Mouse (Mus musculus): ENCODE measurements at regions not wholly inside any gene's neighbourhood (a gene's known extent, or its start where the extent isn't known, plus 50 kb on each side); places are given as distances from the start of the nearest gene placed in this dataset.

GRCm38 (mm10) chr2:173439031-173439430 is 83.4 kb upstream of the 1700021F07Rik start:
- TF ChIP-seq POLR2A (IDR thresholded peaks at IDR 0.05; ENCODE audit: control insufficient read depth in 1 of 2, insufficient read depth in 1 of 2, low read depth in 1 of 2, low read length in 2 of 2, poor library complexity in 1 of 2) (no peak), CTCF (IDR thresholded peaks at IDR 0.05 in 2 of 3, conservative IDR thresholded peaks at IDR 0.05 in 1 of 3; ENCODE audit: control insufficient read depth in 1 of 3, insufficient read depth in 1 of 3, low read depth in 2 of 3, low read length in 3 of 3, poor library complexity in 1 of 3, severe bottlenecking in 1 of 3) (no peak), CHD1 (IDR thresholded peaks at IDR 0.05; ENCODE audit: low read depth, low read length) (no peak), JUND (IDR thresholded peaks at IDR 0.05; ENCODE audit: low read depth, low read length) (no peak), RCOR1 (IDR thresholded peaks at IDR 0.05; ENCODE audit: low read depth, low read length) (no peak), NRF1 (IDR thresholded peaks at IDR 0.05; ENCODE audit: insufficient read depth, low read depth, low read length, poor library complexity, severe bottlenecking) (no peak), EP300 (IDR thresholded peaks at IDR 0.05; ENCODE audit: low read depth in 1 of 2, low read length in 2 of 2) (no peak), ETS1 (IDR thresholded peaks at IDR 0.05; ENCODE audit: low read depth, low read length) (no peak), GATA1 (IDR thresholded peaks at IDR 0.05; ENCODE audit: low read depth, low read length) (no peak), MAZ (IDR thresholded peaks at IDR 0.05; ENCODE audit: low read depth, low read length) (no peak), MEF2A (IDR thresholded peaks at IDR 0.05; ENCODE audit: extremely low read depth, insufficient replicate concordance, low read depth, low read length, poor library complexity, severe bottlenecking) (no peak), USF1 (IDR thresholded peaks at IDR 0.05; ENCODE audit: low read depth, low read length) (no peak), UBTF (IDR thresholded peaks at IDR 0.05; ENCODE audit: borderline replicate concordance, insufficient read depth, low read depth, low read length) (no peak)
